Mouse (Mus musculus): ENCODE results near the gene Pde3b. TPM values are rescaled to one million over a fixed set of nuclear protein-coding genes. Genes with fewer than 3 reads are reported as not detected.

The Pde3b gene
- polyA plus RNA-seq, 1 experiment from 2014 or later = 4.9 TPM

- no peak overlapping the region for H3K9ac ChIP-seq (replicated peaks)
- WGBS = 65% methylated on average over 3 of the region's 3 CpGs
- no peaks in the 10 kb centered on the region for H3K36me3 ChIP-seq
- H3K9me3 ChIP-seq (replicated peaks) = no peaks in the 10 kb centered on the region
- H3K27me3 ChIP-seq (replicated peaks) = no peaks in the 10 kb centered on the region
- no peak overlapping the region for H3K4me3 ChIP-seq (replicated peaks)
- ATAC-seq (ENCODE audit: low FRiP score) = no peak
- no peaks in the 10 kb centered on the region for H3K4me1 ChIP-seq
- H3K4me2 ChIP-seq = no peak overlapping the region
- H3K27ac ChIP-seq (replicated peaks) = no peak overlapping the region
These were observed 37.8 kb downstream of the Pde3b start for GRCm38 (mm10) chr7:114452876-114453275.

GRCm38 (mm10) chr7:114453300-114453990 lies 38.4 kb downstream of the Pde3b start:
- H3K4me1 ChIP-seq = no peaks in the 10 kb centered on the region
- 86% methylated on average over 5 of the region's 5 CpGs for WGBS
- no peak overlapping the region for H3K9ac ChIP-seq (replicated peaks)
- no peak overlapping the region for H3K27ac ChIP-seq (replicated peaks)
- no peaks in the 10 kb centered on the region for H3K9me3 ChIP-seq (replicated peaks)
- no peaks in the 10 kb centered on the region for H3K27me3 ChIP-seq (replicated peaks)
- ATAC-seq (ENCODE audit: low FRiP score) = no peak
- H3K4me3 ChIP-seq (replicated peaks) = no peak overlapping the region
- H3K4me2 ChIP-seq = no peak overlapping the region
- no peaks in the 10 kb centered on the region for H3K36me3 ChIP-seq

- Histone ChIP-seq H3K4me2 (no peak overlapping the region), H3K9me3 (replicated peaks) (no peaks in the 10 kb centered on the region), H3K4me1 (no peaks in the 10 kb centered on the region), H3K9ac (replicated peaks) (no peak overlapping the region), H3K27ac (replicated peaks) (no peak overlapping the region), H3K4me3 (replicated peaks) (no peak overlapping the region), H3K27me3 (replicated peaks) (no peaks in the 10 kb centered on the region), H3K36me3 (no peaks in the 10 kb centered on the region)
- ATAC-seq (ENCODE audit: low FRiP score) = no peak
- 81% methylated on average over 1 of the region's 1 CpGs for WGBS
These were observed 39.8 kb downstream of the Pde3b start for GRCm38 (mm10) chr7:114454858-114455257.

- no peaks in the 10 kb centered on the region for H3K27me3 ChIP-seq (replicated peaks)
These were observed 41.8 kb downstream of the Pde3b start for GRCm38 (mm10) chr7:114456904-114457303.

GRCm38 (mm10) chr7:114459909-114460308 lies 44.8 kb downstream of the Pde3b start:
- Histone ChIP-seq H3K36me3 (no peaks in the 10 kb centered on the region), H3K4me3 (replicated peaks) (no peak overlapping the region), H3K4me2 (no peak overlapping the region), H3K27me3 (replicated peaks) (no peaks in the 10 kb centered on the region), H3K4me1 (no peaks in the 10 kb centered on the region), H3K27ac (replicated peaks) (no peak overlapping the region), H3K9me3 (replicated peaks) (no peaks in the 10 kb centered on the region), H3K9ac (replicated peaks) (no peak overlapping the region)
- no peak for ATAC-seq (ENCODE audit: low FRiP score)
- WGBS = 22% methylated on average over 1 of the region's 1 CpGs

More at GRCm38 (mm10) chr7:114456904-114457303, 41.8 kb downstream of the Pde3b start:
- Histone ChIP-seq H3K4me2 (no peak overlapping the region), H3K9ac (replicated peaks) (no peak overlapping the region), H3K4me1 (no peaks in the 10 kb centered on the region), H3K4me3 (replicated peaks) (no peak overlapping the region), H3K27ac (replicated peaks) (no peak overlapping the region), H3K36me3 (no peaks in the 10 kb centered on the region), H3K9me3 (replicated peaks) (no peaks in the 10 kb centered on the region)
- WGBS = 80% methylated on average over 4 of the region's 4 CpGs
- no peak for ATAC-seq (ENCODE audit: low FRiP score)

- H3K9me3 ChIP-seq (replicated peaks) = no peaks in the 10 kb centered on the region
- H3K9ac ChIP-seq (replicated peaks) = no peak overlapping the region
- H3K27ac ChIP-seq (replicated peaks) = no peak overlapping the region
- no peak overlapping the region for H3K4me2 ChIP-seq
- ATAC-seq (ENCODE audit: low FRiP score) = no peak
- no peaks in the 10 kb centered on the region for H3K27me3 ChIP-seq (replicated peaks)
- H3K4me3 ChIP-seq (replicated peaks) = no peak overlapping the region
- H3K36me3 ChIP-seq = no peaks in the 10 kb centered on the region
- 75% methylated on average over 2 of the region's 2 CpGs for WGBS
- H3K4me1 ChIP-seq = no peaks in the 10 kb centered on the region
These were observed 46.6 kb downstream of the Pde3b start for GRCm38 (mm10) chr7:114461727-114462126.

- Histone ChIP-seq H3K9ac (replicated peaks) (no peak overlapping the region), H3K27ac (replicated peaks) (no peak overlapping the region), H3K9me3 (replicated peaks) (no peaks in the 10 kb centered on the region), H3K4me3 (replicated peaks) (no peak overlapping the region), H3K27me3 (replicated peaks) (no peaks in the 10 kb centered on the region), H3K4me2 (no peak overlapping the region), H3K4me1 (no peaks in the 10 kb centered on the region), H3K36me3 (no peaks in the 10 kb centered on the region)
- 89% methylated on average over 3 of the region's 3 CpGs for WGBS
- ATAC-seq (ENCODE audit: low FRiP score) = no peak
These were observed 51.3 kb downstream of the Pde3b start for GRCm38 (mm10) chr7:114466358-114466757.

- Histone ChIP-seq H3K27me3 (replicated peaks) (no peaks in the 10 kb centered on the region), H3K4me1 (no peaks in the 10 kb centered on the region), H3K27ac (replicated peaks) (no peak overlapping the region), H3K9ac (replicated peaks) (no peak overlapping the region), H3K9me3 (replicated peaks) (no peaks in the 10 kb centered on the region), H3K4me2 (no peak overlapping the region), H3K4me3 (replicated peaks) (no peak overlapping the region), H3K36me3 (no peaks in the 10 kb centered on the region)
- WGBS = 75% methylated on average over 2 of the region's 2 CpGs
- ATAC-seq (ENCODE audit: low FRiP score) = no peak
These were observed 57.4 kb downstream of the Pde3b start for GRCm38 (mm10) chr7:114472471-114472870.

- H3K9ac ChIP-seq (replicated peaks) = no peak overlapping the region
- H3K4me1 ChIP-seq = no peaks in the 10 kb centered on the region
- no peak overlapping the region for H3K27ac ChIP-seq (replicated peaks)
- no peak for ATAC-seq (ENCODE audit: low FRiP score)
- no peak overlapping the region for H3K4me3 ChIP-seq (replicated peaks)
- no peak overlapping the region for H3K4me2 ChIP-seq
- WGBS = 95% methylated on average over 1 of the region's 1 CpGs
- H3K36me3 ChIP-seq = no peaks in the 10 kb centered on the region
- no peaks in the 10 kb centered on the region for H3K9me3 ChIP-seq (replicated peaks)
- H3K27me3 ChIP-seq (replicated peaks) = no peaks in the 10 kb centered on the region
These were observed 59.8 kb downstream of the Pde3b start for GRCm38 (mm10) chr7:114474889-114475288.

- no peak for ATAC-seq (ENCODE audit: low FRiP score)
- no peak overlapping the region for H3K4me2 ChIP-seq
- H3K4me3 ChIP-seq (replicated peaks) = no peak overlapping the region
- no peak overlapping the region for H3K27ac ChIP-seq (replicated peaks)
- no peaks in the 10 kb centered on the region for H3K9me3 ChIP-seq (replicated peaks)
- H3K36me3 ChIP-seq = no peaks in the 10 kb centered on the region
- no peak overlapping the region for H3K9ac ChIP-seq (replicated peaks)
- no peaks in the 10 kb centered on the region for H3K27me3 ChIP-seq (replicated peaks)
- H3K4me1 ChIP-seq = no peaks in the 10 kb centered on the region
- 88% methylated on average over 2 of the region's 2 CpGs for WGBS
These were observed 62.8 kb downstream of the Pde3b start for GRCm38 (mm10) chr7:114477884-114478283.

GRCm38 (mm10) chr7:114478901-114479300 lies 63.8 kb downstream of the Pde3b start:
- Histone ChIP-seq H3K27me3 (replicated peaks) (no peaks in the 10 kb centered on the region), H3K4me2 (no peak overlapping the region), H3K4me3 (replicated peaks) (no peak overlapping the region), H3K9me3 (replicated peaks) (no peaks in the 10 kb centered on the region), H3K4me1 (no peaks in the 10 kb centered on the region), H3K9ac (replicated peaks) (no peak overlapping the region), H3K36me3 (no peaks in the 10 kb centered on the region), H3K27ac (replicated peaks) (no peak overlapping the region)
- no peak for ATAC-seq (ENCODE audit: low FRiP score)
- WGBS = 29% methylated on average over 5 of the region's 5 CpGs

GRCm38 (mm10) chr7:114479779-114480178 lies 64.7 kb downstream of the Pde3b start:
- H3K36me3 ChIP-seq = no peaks in the 10 kb centered on the region
- H3K4me2 ChIP-seq = no peak overlapping the region
- WGBS = 79% methylated on average over 4 of the region's 4 CpGs
- no peaks in the 10 kb centered on the region for H3K9me3 ChIP-seq (replicated peaks)
- no peak overlapping the region for H3K27ac ChIP-seq (replicated peaks)
- H3K27me3 ChIP-seq (replicated peaks) = no peaks in the 10 kb centered on the region
- H3K4me3 ChIP-seq (replicated peaks) = no peak overlapping the region
- H3K4me1 ChIP-seq = no peaks in the 10 kb centered on the region
- H3K9ac ChIP-seq (replicated peaks) = no peak overlapping the region
- ATAC-seq (ENCODE audit: low FRiP score) = no peak

Measured in neural tube, embryonic 15.5 days (tissue).